Mouse (Mus musculus): ENCODE results near the gene Traf7. TPM values are rescaled to one million over a fixed set of nuclear protein-coding genes. Genes with fewer than 3 reads are reported as not detected.

Gene Traf7
- polyA plus RNA-seq, 1 experiment from 2014 or later, result 80.6 TPM

GRCm38 (mm10) chr17:24478663-24479380 lies 48.9 kb downstream of the Traf7 start, which contains the start of gene Mlst8:
TSS of gene Mlst8 (minus strand) at chr17:24479078.
- no peaks in the 10 kb centered on the region for H3K9me3 ChIP-seq (replicated peaks; ENCODE audit: control insufficient read depth, low read length)
- under 1% methylated on average over 48 of the region's 48 CpGs for WGBS
- peak within 1 kb of the TSS; percentile 86 for H3K4me3 ChIP-seq (replicated peaks; ENCODE audit: low read length)
- peak within 1 kb of the TSS; percentile 95 for H3K9ac ChIP-seq (ENCODE audit: low read length)
- no peaks in the 10 kb centered on the region for H3K27me3 ChIP-seq (ENCODE audit: control insufficient read depth, insufficient read depth, low read length)
- peak; percentile 93 for ATAC-seq (ENCODE audit: insufficient read depth, low FRiP score)
- peak within 1 kb of the TSS; percentile 58 for H3K4me2 ChIP-seq (ENCODE audit: low read depth, low read length)
- peak within 1 kb of the TSS; percentile 96 for H3K27ac ChIP-seq (ENCODE audit: low read length)
- H3K4me1 ChIP-seq (ENCODE audit: control insufficient read depth, insufficient read depth, low read length), result peaks cover 13% of the 10 kb centered on the region
- peaks cover 15% of the 10 kb centered on the region; the same call in 1 of the 2 replicates for H3K36me3 ChIP-seq (ENCODE audit: control insufficient read depth, insufficient read depth, low read length)

GRCm38 (mm10) chr17:24477985-24478600 lies 49.6 kb downstream of the Traf7 start:
- no peak for ATAC-seq (ENCODE audit: insufficient read depth, low FRiP score)
- WGBS, result 38% methylated on average over 11 of the region's 11 CpGs
- H3K27ac ChIP-seq (ENCODE audit: low read length), result peak overlapping the region; percentile 96; the same call in 1 of the 2 replicates

GRCm38 (mm10) chr17:24477053-24477984 lies 50.4 kb downstream of the Traf7 start:
- H3K9me3 ChIP-seq (replicated peaks; ENCODE audit: control insufficient read depth, low read length), result no peaks in the 10 kb centered on the region
- H3K27ac ChIP-seq (ENCODE audit: low read length), result no peak overlapping the region
- H3K4me3 ChIP-seq (replicated peaks; ENCODE audit: low read length), result no peak overlapping the region
- peaks cover 15% of the 10 kb centered on the region; the same call in 1 of the 2 replicates for H3K36me3 ChIP-seq (ENCODE audit: control insufficient read depth, insufficient read depth, low read length)
- 91% methylated on average over 20 of the region's 20 CpGs for WGBS
- H3K4me2 ChIP-seq (ENCODE audit: low read depth, low read length), result no peak overlapping the region
- H3K4me1 ChIP-seq (ENCODE audit: control insufficient read depth, insufficient read depth, low read length), result peaks cover 24% of the 10 kb centered on the region
- no peak for ATAC-seq (ENCODE audit: insufficient read depth, low FRiP score)
- no peaks in the 10 kb centered on the region for H3K27me3 ChIP-seq (ENCODE audit: control insufficient read depth, insufficient read depth, low read length)
- H3K9ac ChIP-seq (ENCODE audit: low read length), result 0 out of 2 replicates have a peak overlapping the region, but pooled peaks have one; percentile 33

More at GRCm38 (mm10) chr17:24477985-24478600, 49.6 kb downstream of the Traf7 start:
- Histone ChIP-seq H3K4me2 (ENCODE audit: low read depth, low read length) (peak overlapping the region; percentile 58), H3K9ac (ENCODE audit: low read length) (peak overlapping the region; percentile 95), H3K27me3 (ENCODE audit: control insufficient read depth, insufficient read depth, low read length) (no peaks in the 10 kb centered on the region), H3K4me1 (ENCODE audit: control insufficient read depth, insufficient read depth, low read length) (peaks cover 16% of the 10 kb centered on the region), H3K4me3 (replicated peaks; ENCODE audit: low read length) (peak overlapping the region; percentile 86), H3K9me3 (replicated peaks; ENCODE audit: control insufficient read depth, low read length) (no peaks in the 10 kb centered on the region), H3K36me3 (ENCODE audit: control insufficient read depth, insufficient read depth, low read length) (peaks cover 15% of the 10 kb centered on the region; the same call in 1 of the 2 replicates)

GRCm38 (mm10) chr17:24476022-24476776 lies 51.5 kb downstream of the Traf7 start:
- Histone ChIP-seq H3K4me1 (ENCODE audit: control insufficient read depth, insufficient read depth, low read length) (peaks cover 34% of the 10 kb centered on the region), H3K36me3 (ENCODE audit: control insufficient read depth, insufficient read depth, low read length) (peaks cover 15% of the 10 kb centered on the region; the same call in 1 of the 2 replicates), H3K9ac (ENCODE audit: low read length) (no peak overlapping the region), H3K9me3 (replicated peaks; ENCODE audit: control insufficient read depth, low read length) (no peaks in the 10 kb centered on the region), H3K4me3 (replicated peaks; ENCODE audit: low read length) (no peak overlapping the region), H3K27me3 (ENCODE audit: control insufficient read depth, insufficient read depth, low read length) (no peaks in the 10 kb centered on the region), H3K4me2 (ENCODE audit: low read depth, low read length) (no peak overlapping the region), H3K27ac (ENCODE audit: low read length) (no peak overlapping the region)
- ATAC-seq (ENCODE audit: insufficient read depth, low FRiP score), result no peak
- 88% methylated on average over 10 of the region's 10 CpGs for WGBS

GRCm38 (mm10) chr17:24475586-24475985 lies 52.2 kb downstream of the Traf7 start:
- H3K27ac ChIP-seq (ENCODE audit: low read length), result no peak overlapping the region
- H3K27me3 ChIP-seq (ENCODE audit: control insufficient read depth, insufficient read depth, low read length), result no peaks in the 10 kb centered on the region
- ATAC-seq (ENCODE audit: insufficient read depth, low FRiP score), result no peak
- H3K9ac ChIP-seq (ENCODE audit: low read length), result no peak overlapping the region
- peaks cover 36% of the 10 kb centered on the region for H3K4me1 ChIP-seq (ENCODE audit: control insufficient read depth, insufficient read depth, low read length)
- no peak overlapping the region for H3K4me2 ChIP-seq (ENCODE audit: low read depth, low read length)
- no peaks in the 10 kb centered on the region for H3K9me3 ChIP-seq (replicated peaks; ENCODE audit: control insufficient read depth, low read length)
- no peak overlapping the region for H3K4me3 ChIP-seq (replicated peaks; ENCODE audit: low read length)
- 93% methylated on average over 6 of the region's 6 CpGs for WGBS
- H3K36me3 ChIP-seq (ENCODE audit: control insufficient read depth, insufficient read depth, low read length), result peaks cover 15% of the 10 kb centered on the region; the same call in 1 of the 2 replicates

- peaks cover 31% of the 10 kb centered on the region for H3K4me1 ChIP-seq (ENCODE audit: control insufficient read depth, insufficient read depth, low read length)
Measured at GRCm38 (mm10) chr17:24474557-24474956, 53.2 kb downstream of the Traf7 start.

GRCm38 (mm10) chr17:24473612-24474275 lies 54.0 kb downstream of the Traf7 start, which contains the start of gene Bricd5:
TSS of gene Bricd5 (plus strand) at chr17:24473884.
- Histone ChIP-seq H3K36me3 (ENCODE audit: control insufficient read depth, insufficient read depth, low read length) (peaks cover 15% of the 10 kb centered on the region; the same call in 1 of the 2 replicates), H3K27ac (ENCODE audit: low read length) (peak within 1 kb of the TSS; percentile 83), H3K4me2 (ENCODE audit: low read depth, low read length) (peak within 1 kb of the TSS; percentile 99), H3K9ac (ENCODE audit: low read length) (peak within 1 kb of the TSS; percentile 27; the same call in 1 of the 2 replicates), H3K4me1 (ENCODE audit: control insufficient read depth, insufficient read depth, low read length) (peaks cover 31% of the 10 kb centered on the region), H3K4me3 (replicated peaks; ENCODE audit: low read length) (peak within 1 kb of the TSS; percentile 72; the same call in 1 of the 2 replicates), H3K9me3 (replicated peaks; ENCODE audit: control insufficient read depth, low read length) (no peaks in the 10 kb centered on the region), H3K27me3 (ENCODE audit: control insufficient read depth, insufficient read depth, low read length) (no peaks in the 10 kb centered on the region)
- no peak for ATAC-seq (ENCODE audit: insufficient read depth, low FRiP score)
- 79% methylated on average over 6 of the region's 6 CpGs for WGBS

More at GRCm38 (mm10) chr17:24474557-24474956, 53.2 kb downstream of the Traf7 start:
- no peaks in the 10 kb centered on the region for H3K9me3 ChIP-seq (replicated peaks; ENCODE audit: control insufficient read depth, low read length)
- no peak for ATAC-seq (ENCODE audit: insufficient read depth, low FRiP score)
- no peak overlapping the region for H3K4me3 ChIP-seq (replicated peaks; ENCODE audit: low read length)
- H3K27ac ChIP-seq (ENCODE audit: low read length), result peak overlapping the region; percentile 83; the same call in 1 of the 2 replicates
- H3K27me3 ChIP-seq (ENCODE audit: control insufficient read depth, insufficient read depth, low read length), result no peaks in the 10 kb centered on the region
- no peak overlapping the region for H3K9ac ChIP-seq (ENCODE audit: low read length)
- peaks cover 15% of the 10 kb centered on the region; the same call in 1 of the 2 replicates for H3K36me3 ChIP-seq (ENCODE audit: control insufficient read depth, insufficient read depth, low read length)
- no peak overlapping the region for H3K4me2 ChIP-seq (ENCODE audit: low read depth, low read length)
- 74% methylated on average over 5 of the region's 5 CpGs for WGBS
